In the genomic region with DNA sequence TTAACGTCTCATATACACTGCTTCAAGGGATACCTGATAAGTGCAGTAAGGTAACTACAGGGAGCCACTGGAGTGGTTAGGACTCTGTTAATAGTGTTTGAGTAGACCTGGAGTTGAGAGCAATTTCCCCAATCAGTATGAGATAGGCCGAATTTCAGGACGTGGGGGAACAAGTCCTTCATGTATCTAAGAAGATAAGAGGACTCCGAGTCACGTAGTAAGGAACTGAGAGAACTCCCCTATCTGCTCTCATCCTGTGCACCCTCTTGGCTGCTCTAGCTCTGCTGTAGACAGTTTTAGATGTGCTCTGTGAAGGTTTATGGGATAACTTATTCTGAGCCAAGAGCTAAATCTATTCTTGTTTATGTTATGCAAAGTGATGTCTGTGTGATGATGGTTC, we compare ENCODE assay signal across 16 mouse cellular contexts. TPM values are rescaled to one million over a fixed set of nuclear protein-coding genes. Genes with fewer than 3 reads are reported as not detected.
DNase-seq lines count a peak whose midpoint lies in the region; ATAC-seq and TF ChIP-seq lines count a peak whose summit lies in the region.
"Had no signal": no experiment of that assay in that cellular context is flagged by ENCODE, and none has a peak within 500 bp of the region (broad histone marks: within the 10 kb centered on the region; RNA-seq: fewer than 3 reads in every experiment).

No protein-coding gene starts in this region.

- H3K36me3 ChIP-seq in intestine, embryonic 15.5 days = no peaks in the 10 kb centered on the region
- no peaks in the 10 kb centered on the region for H3K36me3 ChIP-seq in intestine, postnatal 0 days (ENCODE audit: control insufficient read depth, insufficient read depth)
- H3K36me3 ChIP-seq in intestine, embryonic 16.5 days (ENCODE audit: control insufficient read depth, insufficient read depth, low read length) = no peaks in the 10 kb centered on the region
- H3K36me3 ChIP-seq: midbrain, embryonic 12.5 days had no signal

- peak; percentile 58 for DNase-seq in MEL-GATA-1-ER (ENCODE audit: extremely low read depth, low read depth)
- no peak for DNase-seq in urinary bladder, adult 2 months (ENCODE audit: low spot score)
- DNase-seq in urinary bladder, postnatal 25 days (ENCODE audit: low spot score) = no peak
- DNase-seq: adrenal gland, postnatal 25 days; cerebellum, adult 11-12 months; forebrain, postnatal 0 days; gastrocnemius, postnatal 36 days; heart, postnatal 14 days; lung, embryonic 14.5 days; right cerebral cortex, postnatal 14 days; thymus, postnatal 4 days had no signal

- ATAC-seq in intestine, embryonic 15.5 days = peak; percentile 81
- ATAC-seq in intestine, postnatal 0 days = no peak
- ATAC-seq in intestine, embryonic 16.5 days = peak; percentile 90
- ATAC-seq in megakaryocyte-erythroid progenitor cell, adult 5-6 weeks (replicated peaks; ENCODE audit: low FRiP score, low TSS enrichment, poor library complexity, severe bottlenecking) = peak; percentile 75
- ATAC-seq: forebrain, postnatal 0 days had no signal

- no peaks in the 10 kb centered on the region for H3K9me3 ChIP-seq in intestine, embryonic 15.5 days
- no peaks in the 10 kb centered on the region for H3K9me3 ChIP-seq in intestine, postnatal 0 days (ENCODE audit: control insufficient read depth)
- 0 out of 2 replicates have a peak, but pooled peaks cover 3% of the 10 kb centered on the region for H3K9me3 ChIP-seq in intestine, embryonic 16.5 days (ENCODE audit: control insufficient read depth, low read length)
- H3K9me3 ChIP-seq: midbrain, embryonic 12.5 days had no signal

- H3K27ac ChIP-seq in intestine, embryonic 15.5 days = peak overlapping the region; percentile 44; the same call in 1 of the 2 replicates
- H3K27ac ChIP-seq in intestine, postnatal 0 days (ENCODE audit: low read depth, low read length) = no peak overlapping the region
- H3K27ac ChIP-seq in intestine, embryonic 16.5 days (ENCODE audit: low read length) = 0 out of 2 replicates have a peak overlapping the region, but pooled peaks have one; percentile 4
- H3K27ac ChIP-seq: midbrain, embryonic 12.5 days had no signal

- H3K4me1 ChIP-seq in intestine, embryonic 15.5 days (replicated peaks) = peaks cover 2% of the 10 kb centered on the region; the same call in 1 of the 2 replicates
- peaks cover 11% of the 10 kb centered on the region; the same call in 1 of the 2 replicates for H3K4me1 ChIP-seq in intestine, postnatal 0 days (replicated peaks; ENCODE audit: control insufficient read depth, insufficient read depth, low read length)
- H3K4me1 ChIP-seq in intestine, embryonic 16.5 days (ENCODE audit: control insufficient read depth, insufficient read depth, low read length) = no peaks in the 10 kb centered on the region
- H3K4me1 ChIP-seq: midbrain, embryonic 12.5 days had no signal

- no peak overlapping the region for H3K4me2 ChIP-seq in intestine, embryonic 15.5 days (replicated peaks)
- H3K4me2 ChIP-seq in intestine, postnatal 0 days (replicated peaks; ENCODE audit: low read depth) = no peak overlapping the region
- H3K4me2 ChIP-seq in intestine, embryonic 16.5 days (ENCODE audit: low read depth, low read length) = no peak overlapping the region
- H3K4me2 ChIP-seq: lung, embryonic 14.5 days; midbrain, embryonic 12.5 days had no signal

- H3K27me3 ChIP-seq in intestine, embryonic 15.5 days (replicated peaks) = no peaks in the 10 kb centered on the region
- H3K27me3 ChIP-seq in intestine, postnatal 0 days (replicated peaks; ENCODE audit: control insufficient read depth, insufficient read depth, low read length) = no peaks in the 10 kb centered on the region
- no peaks in the 10 kb centered on the region for H3K27me3 ChIP-seq in intestine, embryonic 16.5 days (replicated peaks; ENCODE audit: control insufficient read depth, insufficient read depth, low read length)
- H3K27me3 ChIP-seq: midbrain, embryonic 12.5 days had no signal

- no peak overlapping the region for H3K9ac ChIP-seq in intestine, embryonic 15.5 days
- H3K9ac ChIP-seq in intestine, postnatal 0 days (ENCODE audit: low read depth, low read length) = no peak overlapping the region
- H3K9ac ChIP-seq in intestine, embryonic 16.5 days (ENCODE audit: low read depth, low read length) = no peak overlapping the region
- H3K9ac ChIP-seq: forebrain, postnatal 0 days; lung, embryonic 14.5 days; midbrain, embryonic 12.5 days had no signal

- H3K4me3 ChIP-seq in intestine, embryonic 15.5 days (replicated peaks) = no peak overlapping the region
- no peak overlapping the region for H3K4me3 ChIP-seq in intestine, postnatal 0 days (ENCODE audit: low read depth, low read length)
- H3K4me3 ChIP-seq in intestine, embryonic 16.5 days (ENCODE audit: low read length) = no peak overlapping the region
- H3K4me3 ChIP-seq: midbrain, embryonic 12.5 days had no signal

- 54% methylated on average over 5 of the region's 5 CpGs for WGBS in intestine, embryonic 15.5 days
- WGBS in intestine, postnatal 0 days = 25% methylated on average over 5 of the region's 5 CpGs
- 54% methylated on average over 5 of the region's 5 CpGs for WGBS in intestine, embryonic 16.5 days

- TF ChIP-seq CTCF in intestine, postnatal 0 days (IDR thresholded peaks at IDR 0.05; ENCODE audit: low read depth) = no peak

RNA-seq across cellular contexts. Expression of a gene that starts 5.2 kb away (rescaled TPM):
- 33.3 and 37.2 TPM in 2 replicates for polyA plus RNA-seq in intestine, embryonic 15.5 days (2015; fragmentation: Nextera tagmentation; extraction: Ambion mirVana)
- polyA plus RNA-seq in intestine, postnatal 0 days (2015; fragmentation: Nextera tagmentation; extraction: Ambion mirVana) = 17.3 and 21.3 TPM in 2 replicates
- polyA plus RNA-seq in intestine, embryonic 16.5 days (2015; fragmentation: Nextera tagmentation; extraction: Ambion mirVana) = 29.5 and 31.1 TPM in 2 replicates
- total RNA-seq in megakaryocyte-erythroid progenitor cell, adult 5-6 weeks (2014; fragmentation: Nextera tagmentation) = 25.4 and 31.5 TPM in 2 replicates
- 35.8 and 41.7 TPM in 2 replicates for total RNA-seq in megakaryocyte-erythroid progenitor cell, adult 5-6 weeks (2017)
- polyA plus RNA-seq in urinary bladder, adult 2 months (2012; rRNA removed) = 40.5 and 48.5 TPM in 2 replicates

RNA-seq across cellular contexts. Expression of a gene that starts 27.2 kb away (rescaled TPM):
- polyA plus RNA-seq in intestine, embryonic 15.5 days (2015; fragmentation: Nextera tagmentation; extraction: Ambion mirVana) = 22.8 and 23.1 TPM in 2 replicates
- 23.8 and 26.0 TPM in 2 replicates for polyA plus RNA-seq in intestine, postnatal 0 days (2015; fragmentation: Nextera tagmentation; extraction: Ambion mirVana)
- polyA plus RNA-seq in intestine, embryonic 16.5 days (2015; fragmentation: Nextera tagmentation; extraction: Ambion mirVana) = 22.4 and 23.1 TPM in 2 replicates
- total RNA-seq in megakaryocyte-erythroid progenitor cell, adult 5-6 weeks (2014; fragmentation: Nextera tagmentation) = 21.3 and 26.7 TPM in 2 replicates
- total RNA-seq in megakaryocyte-erythroid progenitor cell, adult 5-6 weeks (2017) = 28.5 and 31.2 TPM in 2 replicates
- 20.7 and 21.5 TPM in 2 replicates for polyA plus RNA-seq in urinary bladder, adult 2 months (2012; rRNA removed)

RNA-seq across cellular contexts. Expression of a gene that starts 27.2 kb away (rescaled TPM):
- polyA plus RNA-seq in intestine, embryonic 15.5 days (2015; fragmentation: Nextera tagmentation; extraction: Ambion mirVana) = 1.4 and 1.5 TPM in 2 replicates
- polyA plus RNA-seq in intestine, postnatal 0 days (2015; fragmentation: Nextera tagmentation; extraction: Ambion mirVana) = 0.50 and 0.75 TPM in 2 replicates
- polyA plus RNA-seq in intestine, embryonic 16.5 days (2015; fragmentation: Nextera tagmentation; extraction: Ambion mirVana) = 0.84 and 0.97 TPM in 2 replicates
- 0.89 and 3.2 TPM in 2 replicates for total RNA-seq in megakaryocyte-erythroid progenitor cell, adult 5-6 weeks (2014; fragmentation: Nextera tagmentation)
- total RNA-seq in megakaryocyte-erythroid progenitor cell, adult 5-6 weeks (2017) = 1.0 and 1.1 TPM in 2 replicates
- 2.5 and 3.3 TPM in 2 replicates for polyA plus RNA-seq in urinary bladder, adult 2 months (2012; rRNA removed)

RNA-seq across cellular contexts. Expression of a gene that starts 44.8 kb away (rescaled TPM):
- polyA plus RNA-seq in intestine, embryonic 15.5 days (2015; fragmentation: Nextera tagmentation; extraction: Ambion mirVana) = 290 and 358 TPM in 2 replicates
- polyA plus RNA-seq in intestine, postnatal 0 days (2015; fragmentation: Nextera tagmentation; extraction: Ambion mirVana) = 189 and 192 TPM in 2 replicates
- 223 and 249 TPM in 2 replicates for polyA plus RNA-seq in intestine, embryonic 16.5 days (2015; fragmentation: Nextera tagmentation; extraction: Ambion mirVana)
- total RNA-seq in megakaryocyte-erythroid progenitor cell, adult 5-6 weeks (2014; fragmentation: Nextera tagmentation) = 248 and 394 TPM in 2 replicates
- total RNA-seq in megakaryocyte-erythroid progenitor cell, adult 5-6 weeks (2017) = 771 and 927 TPM in 2 replicates
- polyA plus RNA-seq in urinary bladder, adult 2 months (2012; rRNA removed) = 103 and 105 TPM in 2 replicates
